Mouse (Mus musculus) hindbrain, embryonic 16.5 days (tissue): ENCODE measurements around the gene Tnfrsf22. TPM values are rescaled to one million over a fixed set of nuclear protein-coding genes. Genes with fewer than 3 reads are reported as not detected.

Source experiments
- ATAC-seq: fragments of 200-750 bp; cut with Nextera tagmentation; 2 replicates; pipeline ENCODE4 v1.8.0; 2017; ENCODE audit warnings: moderate TSS enrichment, moderate library complexity
- H3K27ac ChIP-seq: fragments of 300-500 bp; sonication (generic); 2 replicates; pipeline ENCODE4 v1.5.1; 2014; ENCODE audit warnings: low read depth, mild to moderate bottlenecking, control low read depth, low read length, moderate library complexity
- H3K27me3 ChIP-seq: fragments of 300-500 bp; sonication (generic); replicated peaks from 2 replicates; pipeline ENCODE4 v1.6.1; 2014; ENCODE audit warnings: low read length; ENCODE audit not compliant: control insufficient read depth, insufficient read depth
- H3K36me3 ChIP-seq: fragments of 300-500 bp; sonication (generic); 2 replicates; pipeline ENCODE4 v1.6.1; 2014; ENCODE audit warnings: mild to moderate bottlenecking, low read length, moderate library complexity, mixed read lengths; ENCODE audit not compliant: control insufficient read depth, insufficient read depth
- H3K4me1 ChIP-seq: fragments of 300-500 bp; sonication (generic); 2 replicates; pipeline ENCODE4 v1.6.1; 2014; ENCODE audit warnings: low read depth, low read length; ENCODE audit not compliant: control insufficient read depth, insufficient read depth
- H3K4me2 ChIP-seq: fragments of 300-500 bp; sonication (generic); 2 replicates; pipeline ENCODE4 v1.6.1; 2014; ENCODE audit warnings: mild to moderate bottlenecking, low read length, control low read depth, moderate library complexity
- H3K4me3 ChIP-seq: fragments of 300-500 bp; sonication (generic); 2 replicates; pipeline ENCODE4 v1.5.1; 2014; ENCODE audit warnings: mild to moderate bottlenecking, low read length, control low read depth, moderate library complexity
- H3K9ac ChIP-seq: fragments of 300-500 bp; sonication (generic); 2 replicates; pipeline ENCODE4 v1.6.1; 2014; ENCODE audit warnings: low read depth, mild to moderate bottlenecking, control low read depth, low read length, moderate library complexity
- H3K9me3 ChIP-seq: fragments of 300-500 bp; sonication (generic); 2 replicates; pipeline ENCODE4 v1.6.1; 2014; ENCODE audit warnings: mild to moderate bottlenecking, low read length, moderate library complexity; ENCODE audit not compliant: control insufficient read depth
- WGBS: fragments of 180-500 bp; shearing (Covaris S2); extraction: QIAGEN DNeasy Blood & Tissue Kit; methylation state at CpG from one replicate; pipeline ENCODE4 v1.1.7; 2014; 5-methylcytosine and 5-hydroxymethylcytosine counted together
- polyA plus RNA-seq: library from polyadenylated mRNA; unstranded; fragments of >200 nt; fragmentation: Nextera tagmentation; extraction: Ambion mirVana; gene quantifications from 2 replicates; pipeline ENCODE4 v1.2.1, GENCODE M21; 2015

The Tnfrsf22 gene
- polyA plus RNA-seq, 1 experiment from 2014 or later, result 2.4 TPM

- Histone ChIP-seq H3K4me2 (no peak overlapping the region), H3K9ac (no peak overlapping the region), H3K4me1 (no peaks in the 10 kb centered on the region), H3K4me3 (no peak overlapping the region), H3K27ac (no peak overlapping the region), H3K9me3 (no peaks in the 10 kb centered on the region), H3K36me3 (no peaks in the 10 kb centered on the region), H3K27me3 (no peaks in the 10 kb centered on the region; the same call in 1 of the 2 replicates)
- ATAC-seq, result no peak
- 80% methylated on average over 3 of the region's 3 CpGs for WGBS
These were observed 24.9 kb downstream of the Tnfrsf22 start for GRCm38 (mm10) chr7:143624561-143624960.

GRCm38 (mm10) chr7:143620951-143621350, 28.5 kb downstream of the Tnfrsf22 start:
- Histone ChIP-seq H3K9ac (no peak overlapping the region), H3K36me3 (no peaks in the 10 kb centered on the region), H3K27me3 (no peaks in the 10 kb centered on the region), H3K9me3 (no peaks in the 10 kb centered on the region), H3K27ac (no peak overlapping the region), H3K4me1 (no peaks in the 10 kb centered on the region), H3K4me2 (no peak overlapping the region), H3K4me3 (no peak overlapping the region)
- WGBS, result 35% methylated on average over 1 of the region's 1 CpGs
- ATAC-seq, result no peak

- no peak overlapping the region for H3K4me3 ChIP-seq
- no peaks in the 10 kb centered on the region for H3K36me3 ChIP-seq
- no peaks in the 10 kb centered on the region for H3K27me3 ChIP-seq
- WGBS, result 65% methylated on average over 9 of the region's 9 CpGs
- H3K27ac ChIP-seq, result no peak overlapping the region
- H3K9ac ChIP-seq, result no peak overlapping the region
- no peaks in the 10 kb centered on the region for H3K9me3 ChIP-seq
- ATAC-seq, result no peak
- H3K4me1 ChIP-seq, result no peaks in the 10 kb centered on the region
- H3K4me2 ChIP-seq, result no peak overlapping the region
These were observed 34.9 kb downstream of the Tnfrsf22 start for GRCm38 (mm10) chr7:143614404-143615135.

- no peak overlapping the region for H3K27ac ChIP-seq
- 60% methylated on average over 3 of the region's 3 CpGs for WGBS
- ATAC-seq, result no peak
- no peak overlapping the region for H3K9ac ChIP-seq
- no peaks in the 10 kb centered on the region for H3K9me3 ChIP-seq
- H3K4me2 ChIP-seq, result no peak overlapping the region
- no peaks in the 10 kb centered on the region for H3K36me3 ChIP-seq
- no peak overlapping the region for H3K4me3 ChIP-seq
- no peaks in the 10 kb centered on the region for H3K4me1 ChIP-seq
- H3K27me3 ChIP-seq, result no peaks in the 10 kb centered on the region
These were observed 37.2 kb downstream of the Tnfrsf22 start for GRCm38 (mm10) chr7:143612215-143612614.

- Histone ChIP-seq H3K4me3 (no peak overlapping the region), H3K4me2 (no peak overlapping the region), H3K27ac (no peak overlapping the region), H3K9ac (no peak overlapping the region), H3K36me3 (no peaks in the 10 kb centered on the region), H3K9me3 (no peaks in the 10 kb centered on the region), H3K4me1 (no peaks in the 10 kb centered on the region; the same call in 1 of the 2 replicates), H3K27me3 (no peaks in the 10 kb centered on the region)
- WGBS, result 89% methylated on average over 3 of the region's 3 CpGs
- no peak for ATAC-seq
These were observed 44.1 kb downstream of the Tnfrsf22 start for GRCm38 (mm10) chr7:143605321-143605720.

GRCm38 (mm10) chr7:143604889-143605288, 44.6 kb downstream of the Tnfrsf22 start:
- Histone ChIP-seq H3K27me3 (no peaks in the 10 kb centered on the region), H3K4me2 (no peak overlapping the region), H3K4me3 (no peak overlapping the region), H3K27ac (no peak overlapping the region), H3K9ac (no peak overlapping the region), H3K4me1 (no peaks in the 10 kb centered on the region; the same call in 1 of the 2 replicates), H3K36me3 (no peaks in the 10 kb centered on the region), H3K9me3 (no peaks in the 10 kb centered on the region)
- 87% methylated on average over 2 of the region's 2 CpGs for WGBS
- no peak for ATAC-seq

GRCm38 (mm10) chr7:143601705-143602104, 47.8 kb downstream of the Tnfrsf22 start:
- ATAC-seq, result no peak
- WGBS, result 85% methylated on average over 2 of the region's 2 CpGs
- Histone ChIP-seq H3K9me3 (no peaks in the 10 kb centered on the region), H3K9ac (no peak overlapping the region), H3K4me3 (no peak overlapping the region), H3K27ac (no peak overlapping the region), H3K27me3 (no peaks in the 10 kb centered on the region), H3K4me1 (peaks cover 13% of the 10 kb centered on the region), H3K36me3 (no peaks in the 10 kb centered on the region), H3K4me2 (no peak overlapping the region)

GRCm38 (mm10) chr7:143600231-143600740, 49.2 kb downstream of the Tnfrsf22 start:
- Histone ChIP-seq H3K4me1 (peaks cover 13% of the 10 kb centered on the region), H3K9me3 (no peaks in the 10 kb centered on the region), H3K4me3 (peak overlapping the region; percentile 75), H3K27ac (peak overlapping the region; percentile 4; the same call in 1 of the 2 replicates), H3K36me3 (no peaks in the 10 kb centered on the region), H3K9ac (peak overlapping the region; percentile 46), H3K27me3 (no peaks in the 10 kb centered on the region), H3K4me2 (peak overlapping the region; percentile 56)
- WGBS, result 7% methylated on average over 15 of the region's 15 CpGs
- no peak for ATAC-seq

GRCm38 (mm10) chr7:143599428-143600230, 49.8 kb downstream of the Tnfrsf22 start, which contains the start of gene Cars:
Cars (minus strand) TSS chr7:143600090.
- H3K9ac ChIP-seq, result peak within 1 kb of the TSS; percentile 83
- no peaks in the 10 kb centered on the region for H3K9me3 ChIP-seq
- H3K4me2 ChIP-seq, result peak within 1 kb of the TSS; percentile 95
- WGBS, result 2% methylated on average over 35 of the region's 35 CpGs
- H3K27ac ChIP-seq, result peak within 1 kb of the TSS; percentile 73
- ATAC-seq, result peak; percentile 99
- H3K27me3 ChIP-seq, result no peaks in the 10 kb centered on the region
- H3K36me3 ChIP-seq, result no peaks in the 10 kb centered on the region
- peaks cover 13% of the 10 kb centered on the region for H3K4me1 ChIP-seq
- peak within 1 kb of the TSS; percentile 75 for H3K4me3 ChIP-seq
